Mouse (Mus musculus) liver, postnatal 0 days (tissue): ENCODE measurements around the gene Gsk3b. TPM values are rescaled to one million over a fixed set of nuclear protein-coding genes. Genes with fewer than 3 reads are reported as not detected.

Experiments
- ATAC-seq: fragments of 200-750 bp; cut with Nextera tagmentation; 2 replicates; pipeline ENCODE4 v1.8.0; 2017; ENCODE audit warnings: mild to moderate bottlenecking, moderate library complexity
- DNase-seq: peaks from one replicate; pipeline ENCODE4 v3.0.0-alpha.2; 2016
- H3K27ac ChIP-seq: fragments of 300-500 bp; sonication (generic); 2 replicates; pipeline ENCODE4 v1.5.1; 2014; ENCODE audit warnings: antibody characterized with exemption, moderate library complexity, mild to moderate bottlenecking, low read depth
- H3K27me3 ChIP-seq: fragments of 300-500 bp; sonication (generic); 2 replicates; pipeline ENCODE4 v1.6.1; 2014; ENCODE audit warnings: low read length, control low read depth, mixed read lengths; ENCODE audit not compliant: insufficient read depth
- H3K36me3 ChIP-seq: fragments of 300-500 bp; sonication (generic); replicated peaks from 2 replicates; pipeline ENCODE4 v1.6.1; 2014; ENCODE audit warnings: mild to moderate bottlenecking, control low read depth, low read length, moderate library complexity, mixed read lengths; ENCODE audit not compliant: insufficient read depth
- H3K4me1 ChIP-seq: fragments of 300-500 bp; sonication (generic); 2 replicates; pipeline ENCODE4 v1.6.1; 2014; ENCODE audit warnings: antibody characterized with exemption, mild to moderate bottlenecking, control low read depth; ENCODE audit not compliant: insufficient read depth
- H3K4me2 ChIP-seq: fragments of 300-500 bp; sonication (generic); 2 replicates; pipeline ENCODE4 v1.6.1; 2014; ENCODE audit warnings: low read depth, mild to moderate bottlenecking, low read length, moderate library complexity, mixed read lengths
- H3K4me3 ChIP-seq: fragments of 300-500 bp; sonication (generic); 2 replicates; pipeline ENCODE4 v1.5.1; 2014; ENCODE audit warnings: low read depth, low read length
- H3K9ac ChIP-seq: fragments of 300-500 bp; sonication (generic); replicated peaks from 2 replicates; pipeline ENCODE4 v1.6.1; 2014; ENCODE audit warnings: mild to moderate bottlenecking, moderate library complexity
- H3K9me3 ChIP-seq: fragments of 300-500 bp; sonication (generic); 2 replicates; pipeline ENCODE4 v1.6.1; 2016; ENCODE audit warnings: mild to moderate bottlenecking, control low read depth, low read length, mixed read lengths
- CTCF ChIP-seq: sonication (generic); IDR thresholded peaks from 2 replicates; pipeline ENCODE4 v1.5.1; 2016; ENCODE audit warnings: antibody characterized with exemption, low read depth
- EP300 ChIP-seq: IDR thresholded peaks from 2 replicates; pipeline ENCODE4 v1.6.1; 2016; ENCODE audit warnings: antibody characterized with exemption, low read depth, mild to moderate bottlenecking
- WGBS: fragments of 180-500 bp; shearing (Covaris S2); extraction: QIAGEN DNeasy Blood & Tissue Kit; methylation state at CpG from one replicate; pipeline ENCODE4 v1.1.7; 2014; ENCODE audit not compliant: insufficient replicate concordance; 5-methylcytosine and 5-hydroxymethylcytosine counted together
- polyA plus RNA-seq: library from polyadenylated mRNA; unstranded; fragments of >200 nt; fragmentation: Nextera tagmentation; extraction: Ambion mirVana; gene quantifications from 2 replicates; pipeline ENCODE4 v1.2.1, GENCODE M21; 2015

Gene Gsk3b
- polyA plus RNA-seq, 1 experiment from 2014 or later, result 10.8 TPM

GRCm38 (mm10) chr16:38279794-38280193, 191.0 kb downstream of the Gsk3b start:
- Histone ChIP-seq H3K27me3 (no peaks in the 10 kb centered on the region), H3K9ac (no peak overlapping the region), H3K4me1 (0 out of 2 replicates have a peak, but pooled peaks cover 3% of the 10 kb centered on the region), H3K27ac (peak overlapping the region; percentile 93), H3K9me3 (no peaks in the 10 kb centered on the region), H3K4me2 (no peak overlapping the region), H3K36me3 (no peaks in the 10 kb centered on the region; the same call in 1 of the 2 replicates), H3K4me3 (no peak overlapping the region)
- DNase-seq (peak; percentile 51), ATAC-seq (peak; percentile 80)
- peak; percentile 88 for TF ChIP-seq EP300
- no peak for TF ChIP-seq CTCF
- WGBS, result 57% methylated on average over 5 of the region's 5 CpGs

GRCm38 (mm10) chr16:38280951-38281350, 192.2 kb downstream of the Gsk3b start:
- Histone ChIP-seq H3K36me3 (no peaks in the 10 kb centered on the region; the same call in 1 of the 2 replicates), H3K9me3 (no peaks in the 10 kb centered on the region), H3K27ac (peak overlapping the region; percentile 93), H3K4me1 (peaks cover 10% of the 10 kb centered on the region; the same call in 1 of the 2 replicates), H3K9ac (no peak overlapping the region), H3K4me3 (no peak overlapping the region), H3K27me3 (no peaks in the 10 kb centered on the region), H3K4me2 (no peak overlapping the region)
- no peak for TF ChIP-seq EP300
- no peak for TF ChIP-seq CTCF
- WGBS, result 63% methylated on average over 7 of the region's 7 CpGs
- DNase-seq (peak; percentile 54), ATAC-seq (peak; percentile 19; the same call in 1 of the 2 replicates)

GRCm38 (mm10) chr16:38282559-38283160, 193.9 kb downstream of the Gsk3b start:
- Histone ChIP-seq H3K27me3 (no peaks in the 10 kb centered on the region), H3K9ac (peak overlapping the region; percentile 42; the same call in 1 of the 2 replicates), H3K9me3 (no peaks in the 10 kb centered on the region), H3K4me3 (no peak overlapping the region), H3K27ac (peak overlapping the region; percentile 96), H3K4me1 (peaks cover 13% of the 10 kb centered on the region; the same call in 1 of the 2 replicates), H3K4me2 (peak overlapping the region; percentile 15; the same call in 1 of the 2 replicates), H3K36me3 (no peaks in the 10 kb centered on the region; the same call in 1 of the 2 replicates)
- DNase-seq (no peak), ATAC-seq (peak; percentile 65)
- TF ChIP-seq EP300 (peak; percentile 69; the same call in 1 of the 2 replicates), CTCF (no peak)
- 62% methylated on average over 7 of the region's 7 CpGs for WGBS

- no peak for ATAC-seq
- H3K27me3 ChIP-seq, result no peaks in the 10 kb centered on the region
- peak overlapping the region; percentile 96 for H3K27ac ChIP-seq
- no peak for TF ChIP-seq EP300
- TF ChIP-seq CTCF, result no peak
- H3K4me2 ChIP-seq, result no peak overlapping the region
- H3K36me3 ChIP-seq, result no peaks in the 10 kb centered on the region; the same call in 1 of the 2 replicates
- DNase-seq, result no peak
- peaks cover 16% of the 10 kb centered on the region; the same call in 1 of the 2 replicates for H3K4me1 ChIP-seq
- H3K9me3 ChIP-seq, result no peaks in the 10 kb centered on the region
- no peak overlapping the region for H3K4me3 ChIP-seq
- H3K9ac ChIP-seq, result peak overlapping the region; percentile 12
- WGBS, result 64% methylated on average over 3 of the region's 3 CpGs
Measured at GRCm38 (mm10) chr16:38283300-38283699, 194.5 kb downstream of the Gsk3b start.

GRCm38 (mm10) chr16:38285801-38286200, 197.0 kb downstream of the Gsk3b start:
- Histone ChIP-seq H3K36me3 (no peaks in the 10 kb centered on the region; the same call in 1 of the 2 replicates), H3K9me3 (no peaks in the 10 kb centered on the region), H3K27ac (peak overlapping the region; percentile 97), H3K9ac (no peak overlapping the region; the same call in 1 of the 2 replicates), H3K4me1 (peaks cover 18% of the 10 kb centered on the region), H3K27me3 (no peaks in the 10 kb centered on the region), H3K4me2 (no peak overlapping the region), H3K4me3 (no peak overlapping the region)
- peak; percentile 27 for ATAC-seq
- TF ChIP-seq EP300, result no peak; the same call in 1 of the 2 replicates
- TF ChIP-seq CTCF, result no peak
- peak; percentile 64 for DNase-seq
- WGBS, result 52% methylated on average over 7 of the region's 7 CpGs

GRCm38 (mm10) chr16:38286541-38286940, 197.7 kb downstream of the Gsk3b start:
- WGBS, result 56% methylated on average over 4 of the region's 4 CpGs

More at GRCm38 (mm10) chr16:38286541-38286940, 197.7 kb downstream of the Gsk3b start:
- H3K9ac ChIP-seq, result peak overlapping the region; percentile 53
- H3K9me3 ChIP-seq, result no peaks in the 10 kb centered on the region
- no peak overlapping the region for H3K4me3 ChIP-seq
- DNase-seq, result no peak
- no peak overlapping the region for H3K4me2 ChIP-seq
- H3K36me3 ChIP-seq, result no peaks in the 10 kb centered on the region; the same call in 1 of the 2 replicates
- peak overlapping the region; percentile 97 for H3K27ac ChIP-seq
- H3K27me3 ChIP-seq, result no peaks in the 10 kb centered on the region
- ATAC-seq, result no peak
- H3K4me1 ChIP-seq, result peaks cover 18% of the 10 kb centered on the region
- TF ChIP-seq EP300 (no peak), CTCF (no peak)
